Mouse (Mus musculus) kidney, embryonic 14.5 days (tissue): Measurements from ENCODE around the gene Atxn1. TPM values are rescaled to one million over a fixed set of nuclear protein-coding genes. Genes with fewer than 3 reads are reported as not detected.

Source experiments
- ATAC-seq: fragments of 200-750 bp; cut with Nextera tagmentation; 2 replicates; pipeline ENCODE4 v1.8.0; 2017; ENCODE audit warnings: moderate number of reproducible peaks, mild to moderate bottlenecking, moderate TSS enrichment, moderate library complexity; ENCODE audit not compliant: low FRiP score, low TSS enrichment
- H3K27ac ChIP-seq: fragments of 300-500 bp; sonication (generic); 2 replicates; pipeline ENCODE4 v1.5.1; 2014; ENCODE audit warnings: low read depth, mild to moderate bottlenecking, low read length, moderate library complexity, mixed read lengths
- H3K27me3 ChIP-seq: fragments of 300-500 bp; sonication (generic); 2 replicates; pipeline ENCODE4 v1.6.1; 2014; ENCODE audit warnings: mild to moderate bottlenecking, low read length; ENCODE audit not compliant: control insufficient read depth, insufficient read depth
- H3K36me3 ChIP-seq: fragments of 300-500 bp; sonication (generic); 2 replicates; pipeline ENCODE4 v1.6.1; 2014; ENCODE audit warnings: low read length, mixed read lengths; ENCODE audit not compliant: control insufficient read depth, insufficient read depth
- H3K4me1 ChIP-seq: fragments of 300-500 bp; sonication (generic); 2 replicates; pipeline ENCODE4 v1.6.1; 2014; ENCODE audit warnings: low read length, mixed read lengths; ENCODE audit not compliant: control insufficient read depth, insufficient read depth
- H3K4me2 ChIP-seq: fragments of 300-500 bp; sonication (generic); replicated peaks from 2 replicates; pipeline ENCODE4 v1.6.1; 2014; ENCODE audit warnings: low read depth, mild to moderate bottlenecking, low read length
- H3K4me3 ChIP-seq: fragments of 300-500 bp; sonication (generic); 2 replicates; pipeline ENCODE4 v1.5.1; 2014; ENCODE audit warnings: mild to moderate bottlenecking, low read length
- H3K9ac ChIP-seq: fragments of 300-500 bp; sonication (generic); 2 replicates; pipeline ENCODE4 v1.6.1; 2014; ENCODE audit warnings: low read depth, mild to moderate bottlenecking, low read length, moderate library complexity
- H3K9me3 ChIP-seq: fragments of 300-500 bp; sonication (generic); 2 replicates; pipeline ENCODE4 v1.6.1; 2016; ENCODE audit warnings: low read length; ENCODE audit not compliant: control insufficient read depth
- WGBS: fragments of 180-500 bp; shearing (Covaris S2); extraction: QIAGEN DNeasy Blood & Tissue Kit; methylation state at CpG from one replicate; pipeline ENCODE4 v1.1.7; 2014; 5-methylcytosine and 5-hydroxymethylcytosine counted together
- polyA plus RNA-seq: library from polyadenylated mRNA; unstranded; fragments of >200 nt; fragmentation: Nextera tagmentation; extraction: Ambion mirVana; gene quantifications from 2 replicates; pipeline ENCODE4 v1.2.1, GENCODE M21; 2014

The Atxn1 gene
- polyA plus RNA-seq, 1 experiment from 2014 or later = 4.0 TPM

DNA sequence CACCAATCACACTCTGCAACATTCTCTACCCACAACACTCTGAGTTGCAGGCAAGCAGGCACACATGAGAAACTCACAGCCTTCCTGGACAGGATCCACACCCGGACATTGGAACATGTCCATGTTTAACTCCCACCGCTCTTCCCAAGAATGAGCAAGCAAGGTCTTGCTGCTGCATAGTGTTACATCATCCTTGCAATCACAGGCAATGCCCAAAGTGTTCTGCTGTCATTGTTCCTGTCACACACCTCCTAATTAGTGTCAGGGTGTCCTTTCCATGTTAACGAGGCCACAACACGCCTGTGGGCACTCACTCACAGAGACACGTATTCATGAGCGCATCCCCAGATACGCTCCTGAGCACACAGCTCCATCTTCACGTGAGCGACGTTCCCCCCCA lies 181.1 kb downstream of the Atxn1 start:
- H3K27ac ChIP-seq = no peak overlapping the region
- H3K9ac ChIP-seq = no peak overlapping the region
- no peaks in the 10 kb centered on the region for H3K36me3 ChIP-seq
- 82% methylated on average over 10 of the region's 10 CpGs for WGBS
- no peaks in the 10 kb centered on the region for H3K27me3 ChIP-seq
- no peak for ATAC-seq
- no peaks in the 10 kb centered on the region for H3K4me1 ChIP-seq
- H3K4me2 ChIP-seq = no peak overlapping the region
- H3K4me3 ChIP-seq = no peak overlapping the region
- H3K9me3 ChIP-seq = no peaks in the 10 kb centered on the region; the same call in 1 of the 2 replicates

DNA sequence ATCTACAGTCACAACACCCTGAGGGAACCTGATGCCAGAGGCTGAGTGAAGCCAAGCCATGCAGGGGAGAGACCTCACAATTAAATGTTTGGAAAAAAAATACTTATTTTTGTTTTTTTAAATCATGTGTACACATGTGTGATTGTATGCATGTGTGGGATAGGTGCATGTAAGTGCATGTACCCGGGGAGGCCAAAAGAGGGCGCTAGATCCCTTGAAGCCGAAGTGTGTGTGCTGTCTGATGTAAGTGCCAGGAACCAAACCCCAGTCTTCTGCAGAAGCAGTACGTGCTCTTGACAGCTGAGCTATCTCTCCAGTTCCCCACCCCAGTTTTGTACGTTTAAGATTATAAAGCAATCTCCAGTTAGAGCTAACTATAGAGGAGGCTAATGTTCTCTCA lies 186.1 kb downstream of the Atxn1 start:
- no peaks in the 10 kb centered on the region for H3K4me1 ChIP-seq
- H3K4me2 ChIP-seq = no peak overlapping the region
- no peak for ATAC-seq
- 92% methylated on average over 5 of the region's 5 CpGs for WGBS
- no peaks in the 10 kb centered on the region for H3K36me3 ChIP-seq
- no peak overlapping the region for H3K4me3 ChIP-seq
- no peaks in the 10 kb centered on the region; the same call in 1 of the 2 replicates for H3K9me3 ChIP-seq
- no peaks in the 10 kb centered on the region for H3K27me3 ChIP-seq
- no peak overlapping the region for H3K27ac ChIP-seq
- H3K9ac ChIP-seq = no peak overlapping the region

DNA sequence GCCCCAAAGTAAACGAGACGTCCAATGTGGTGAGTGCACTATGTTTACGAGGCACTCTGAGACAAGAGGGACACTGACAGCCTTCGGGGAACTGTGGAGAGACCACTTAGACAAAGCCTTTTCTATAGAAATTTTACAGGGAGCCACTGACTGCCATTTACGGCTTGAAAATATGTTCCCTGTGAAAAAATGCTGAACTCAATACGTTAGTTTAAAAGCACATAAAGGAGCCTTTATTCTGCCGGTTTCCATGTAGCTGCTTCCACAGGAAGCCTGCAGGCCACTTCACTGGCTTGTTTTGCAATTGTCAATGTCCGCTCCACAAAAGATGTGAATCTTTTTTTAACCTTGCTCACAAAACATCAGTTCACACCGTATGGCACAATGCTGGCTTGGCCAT lies 186.6 kb downstream of the Atxn1 start:
- Histone ChIP-seq H3K9me3 (no peaks in the 10 kb centered on the region; the same call in 1 of the 2 replicates), H3K4me2 (no peak overlapping the region), H3K27me3 (no peaks in the 10 kb centered on the region), H3K36me3 (no peaks in the 10 kb centered on the region), H3K27ac (no peak overlapping the region), H3K4me1 (no peaks in the 10 kb centered on the region), H3K9ac (no peak overlapping the region), H3K4me3 (no peak overlapping the region)
- WGBS = 29% methylated on average over 9 of the region's 9 CpGs
- no peak for ATAC-seq

DNA sequence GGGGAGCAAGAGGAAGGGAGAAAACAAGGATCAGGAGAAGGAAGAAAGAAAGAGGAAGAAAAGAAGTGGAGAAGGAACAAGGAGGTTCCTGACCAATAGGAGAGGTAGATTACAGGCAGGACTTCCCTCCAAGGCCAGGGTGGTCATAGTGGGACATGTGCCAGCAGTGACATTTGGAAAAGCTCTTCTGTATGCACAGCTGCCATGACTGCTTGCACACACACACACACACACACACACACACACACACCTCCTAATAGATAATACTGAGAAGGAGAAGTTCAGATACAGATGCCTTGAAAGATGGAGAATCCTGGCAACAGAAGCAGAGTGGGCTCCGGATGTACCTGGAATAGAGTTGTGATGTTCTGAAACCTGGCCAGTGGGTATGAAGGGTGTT lies 189.3 kb downstream of the Atxn1 start:
- H3K27ac ChIP-seq = no peak overlapping the region
- no peaks in the 10 kb centered on the region for H3K27me3 ChIP-seq
- WGBS = 95% methylated on average over 1 of the region's 1 CpGs
- no peaks in the 10 kb centered on the region for H3K36me3 ChIP-seq
- no peak overlapping the region for H3K4me2 ChIP-seq
- no peak overlapping the region for H3K9ac ChIP-seq
- H3K4me3 ChIP-seq = no peak overlapping the region
- no peaks in the 10 kb centered on the region for H3K9me3 ChIP-seq
- no peak for ATAC-seq
- H3K4me1 ChIP-seq = no peaks in the 10 kb centered on the region

DNA sequence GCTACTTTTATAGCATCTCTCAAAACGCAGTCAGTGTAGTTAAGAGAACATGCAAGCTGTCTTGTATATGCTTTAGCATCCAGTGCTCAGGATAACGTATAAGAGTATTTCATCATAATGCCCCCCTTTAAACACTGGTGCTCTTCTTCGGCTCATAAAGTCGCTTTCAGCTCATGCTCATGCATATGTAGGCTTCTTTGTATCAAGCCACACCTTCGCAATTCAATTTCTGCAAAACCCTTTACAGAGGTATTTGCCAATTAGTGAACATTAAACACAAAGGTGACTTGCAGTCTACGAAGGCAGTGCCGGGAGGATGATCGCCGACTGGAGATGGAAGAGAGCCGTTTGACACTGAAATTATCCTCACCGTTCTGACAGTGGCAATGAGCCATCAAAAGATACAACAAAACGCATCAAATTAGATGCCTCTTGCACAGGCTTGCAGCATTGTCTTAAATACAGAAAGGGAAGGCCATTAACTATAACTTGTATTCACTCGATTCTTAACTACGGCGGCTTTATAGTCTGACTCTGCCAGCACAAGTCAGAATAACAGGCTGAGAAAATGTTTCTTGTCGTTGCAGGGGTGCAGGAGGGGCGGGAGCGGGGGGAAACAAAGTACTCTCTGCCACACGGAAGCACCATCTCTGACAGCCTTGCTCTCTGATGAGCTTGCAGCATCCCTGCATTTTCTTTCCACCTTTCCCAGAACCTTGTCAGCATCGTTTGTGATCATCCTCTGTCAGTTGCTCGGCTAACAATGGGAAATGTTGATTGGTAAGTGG lies 191.2 kb downstream of the Atxn1 start:
- WGBS = 66% methylated on average over 21 of the region's 21 CpGs
- H3K4me3 ChIP-seq = no peak overlapping the region
- no peaks in the 10 kb centered on the region for H3K9me3 ChIP-seq
- H3K9ac ChIP-seq = no peak overlapping the region
- no peak overlapping the region for H3K4me2 ChIP-seq
- no peaks in the 10 kb centered on the region for H3K27me3 ChIP-seq
- no peak for ATAC-seq
- H3K36me3 ChIP-seq = no peaks in the 10 kb centered on the region
- no peak overlapping the region for H3K27ac ChIP-seq
- H3K4me1 ChIP-seq = no peaks in the 10 kb centered on the region

DNA sequence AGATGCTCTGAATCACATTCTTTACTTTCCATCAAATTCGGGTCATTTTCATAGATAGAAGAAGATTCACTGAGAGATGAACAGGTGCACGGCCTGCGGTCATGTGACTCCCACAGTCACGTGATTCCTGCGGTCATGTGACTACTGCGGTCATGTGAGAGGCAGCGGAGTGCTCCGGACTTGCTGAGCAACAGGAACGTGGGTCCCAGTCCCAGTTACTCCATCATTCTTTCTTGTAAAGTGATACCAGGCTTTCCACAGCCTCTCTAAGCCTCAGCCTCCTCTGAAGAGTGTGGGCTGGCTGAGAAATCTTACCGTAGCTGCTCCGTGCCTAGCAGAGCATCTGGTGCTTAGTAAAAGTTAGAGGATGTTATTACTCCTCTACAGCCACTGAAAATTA lies 195.1 kb downstream of the Atxn1 start:
- no peak for ATAC-seq
- no peak overlapping the region for H3K9ac ChIP-seq
- WGBS = 89% methylated on average over 11 of the region's 11 CpGs
- H3K4me3 ChIP-seq = no peak overlapping the region
- no peaks in the 10 kb centered on the region for H3K4me1 ChIP-seq
- H3K9me3 ChIP-seq = no peaks in the 10 kb centered on the region
- H3K4me2 ChIP-seq = no peak overlapping the region
- H3K27me3 ChIP-seq = no peaks in the 10 kb centered on the region
- no peak overlapping the region for H3K27ac ChIP-seq
- H3K36me3 ChIP-seq = no peaks in the 10 kb centered on the region

DNA sequence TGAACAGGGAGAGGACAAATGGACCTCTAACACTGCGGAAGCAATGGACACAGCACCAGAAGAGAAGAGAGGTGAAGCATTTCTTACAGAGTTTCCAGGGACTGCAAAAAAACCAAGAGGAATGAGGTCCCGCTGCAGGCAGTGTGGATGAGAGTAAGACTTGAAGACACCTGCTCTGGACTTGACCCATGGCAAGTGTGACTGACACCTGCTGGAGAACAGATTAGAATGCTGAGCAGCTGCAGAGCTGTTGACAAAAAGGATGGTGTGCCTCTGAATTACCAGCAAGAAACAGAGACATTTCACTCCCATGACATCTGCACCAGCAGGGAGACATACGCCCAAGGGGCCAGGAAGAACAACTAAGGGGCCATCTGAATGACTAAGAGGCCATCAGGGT lies 196.6 kb downstream of the Atxn1 start:
- H3K27ac ChIP-seq = no peak overlapping the region
- no peak for ATAC-seq

DNA sequence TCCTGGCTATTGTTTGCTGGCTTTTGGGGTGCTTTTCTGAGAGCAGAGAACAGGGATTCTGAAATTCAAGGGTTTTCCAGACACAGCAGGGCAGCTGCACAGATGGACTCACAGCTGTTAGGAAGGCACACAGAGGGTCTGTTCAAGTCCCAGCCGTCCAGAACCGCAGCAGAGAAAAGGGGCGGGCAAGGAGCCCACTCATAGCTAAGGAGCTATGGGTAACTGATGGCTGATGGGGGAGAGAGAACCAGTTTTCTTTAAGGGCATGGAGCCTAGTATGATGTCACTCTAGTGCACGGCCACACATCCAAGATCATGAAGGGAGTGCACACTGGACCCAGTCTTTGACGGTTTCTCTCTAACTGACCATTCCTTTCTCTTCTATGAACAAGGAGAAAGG lies 200.5 kb downstream of the Atxn1 start:
- Histone ChIP-seq H3K4me1 (no peaks in the 10 kb centered on the region), H3K27ac (no peak overlapping the region), H3K9me3 (no peaks in the 10 kb centered on the region), H3K27me3 (no peaks in the 10 kb centered on the region), H3K9ac (no peak overlapping the region), H3K4me3 (no peak overlapping the region), H3K4me2 (no peak overlapping the region), H3K36me3 (no peaks in the 10 kb centered on the region)
- ATAC-seq = no peak
- 83% methylated on average over 5 of the region's 5 CpGs for WGBS

More for the DNA sequence above, 196.6 kb downstream of the Atxn1 start:
- 80% methylated on average over 3 of the region's 3 CpGs for WGBS
- no peak overlapping the region for H3K9ac ChIP-seq
- no peaks in the 10 kb centered on the region for H3K4me1 ChIP-seq
- H3K27me3 ChIP-seq = no peaks in the 10 kb centered on the region
- no peaks in the 10 kb centered on the region for H3K36me3 ChIP-seq
- no peak overlapping the region for H3K4me2 ChIP-seq
- H3K4me3 ChIP-seq = no peak overlapping the region
- no peaks in the 10 kb centered on the region for H3K9me3 ChIP-seq

DNA sequence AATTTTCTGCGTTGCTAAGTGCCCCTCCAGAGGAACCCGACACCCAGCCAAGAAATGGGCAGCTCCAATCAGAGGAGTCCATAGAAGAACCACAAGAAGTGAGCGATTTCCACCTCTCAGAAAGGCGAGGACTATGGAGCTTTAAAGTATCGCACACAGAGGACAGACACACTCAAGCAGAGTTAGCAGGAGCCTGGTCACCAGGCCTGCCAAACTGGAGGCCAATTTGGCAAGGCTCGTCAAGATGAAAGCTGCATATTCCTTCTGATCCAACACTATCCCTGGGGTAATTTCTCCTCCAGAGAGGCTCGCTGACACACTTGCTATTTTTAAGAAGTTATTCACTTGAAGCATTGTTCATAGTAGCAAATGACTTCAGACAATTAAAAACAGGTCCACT lies 202.5 kb downstream of the Atxn1 start:
- Histone ChIP-seq H3K4me1 (no peaks in the 10 kb centered on the region), H3K36me3 (no peaks in the 10 kb centered on the region), H3K27me3 (no peaks in the 10 kb centered on the region), H3K9me3 (no peaks in the 10 kb centered on the region), H3K9ac (no peak overlapping the region), H3K4me2 (no peak overlapping the region), H3K27ac (no peak overlapping the region), H3K4me3 (no peak overlapping the region)
- 54% methylated on average over 7 of the region's 7 CpGs for WGBS
- ATAC-seq = no peak
